Mouse (Mus musculus) CD4-positive helper T cell, adult 2 months (primary cell): ENCODE results near the gene Micall2.
"Not testable (repeated sequence)": the region's sequence is repeated elsewhere in the genome, so short reads cannot be mapped to it uniquely, and the experiment has no call there.

ENCODE experiments used
- DNase-seq: peaks from one replicate; pipeline ENCODE4 v3.0.0-alpha.2; 2012; ENCODE audit warnings: low read depth, missing footprints, low spot score

The Micall2 gene

DNA sequence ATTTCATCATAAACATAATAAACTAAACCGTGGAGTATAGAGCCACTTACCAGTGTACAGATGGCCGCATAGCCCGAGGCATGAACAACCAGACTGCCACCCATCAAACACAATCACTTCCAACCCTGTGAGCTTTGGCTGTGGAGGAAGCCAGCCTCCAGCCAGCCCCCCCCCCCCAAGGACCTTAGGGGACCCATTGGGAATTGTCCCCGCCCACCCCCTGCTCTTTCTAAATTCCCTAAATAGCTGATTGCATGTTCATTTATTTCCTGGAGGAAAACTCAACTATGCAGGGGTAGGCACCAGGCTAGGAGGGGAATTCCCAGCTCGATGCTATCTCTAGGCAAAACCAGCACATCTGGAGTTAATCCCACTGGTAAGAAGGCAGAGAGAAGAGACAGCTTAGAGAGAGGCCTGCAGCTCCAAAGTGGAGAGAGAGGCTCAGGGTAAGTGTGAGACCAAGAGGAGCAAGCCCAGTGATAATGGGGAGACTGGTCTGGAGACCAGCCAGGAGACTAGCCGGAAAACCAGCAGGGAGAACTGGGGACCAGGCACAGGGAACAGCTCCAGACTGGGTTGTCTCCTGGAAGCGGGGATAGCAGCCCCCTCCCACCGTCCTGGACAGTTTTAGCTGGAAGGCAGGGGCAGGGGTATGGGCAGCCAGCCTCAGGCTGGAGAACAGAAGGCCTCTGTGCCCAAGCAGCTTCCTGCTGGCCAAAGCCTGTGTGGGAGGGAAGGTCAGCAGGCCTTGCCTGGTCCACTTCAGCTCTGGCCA, 5.2 kb downstream of the Micall2 start:
- DNase-seq = no peak

DNA sequence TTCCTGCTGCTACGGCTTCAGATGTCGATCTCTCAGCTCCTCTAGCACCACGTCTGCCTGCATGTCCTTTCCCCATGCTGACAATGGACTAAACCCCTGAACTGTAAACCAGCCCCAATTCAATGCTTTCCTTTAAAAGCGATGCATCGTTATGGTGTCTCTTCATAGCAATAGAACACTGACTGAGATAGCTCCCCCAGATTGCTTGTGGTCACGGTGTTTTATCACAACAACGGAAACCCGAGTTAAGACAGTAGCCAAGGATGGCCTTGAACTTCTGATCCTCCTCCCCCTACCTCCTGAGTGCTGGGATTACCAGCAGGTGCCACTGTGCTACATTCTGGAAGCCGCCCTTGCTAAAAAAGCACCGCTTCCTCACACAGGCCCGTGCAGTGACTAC, 8.9 kb downstream of the Micall2 start:
- DNase-seq = no peak

DNA sequence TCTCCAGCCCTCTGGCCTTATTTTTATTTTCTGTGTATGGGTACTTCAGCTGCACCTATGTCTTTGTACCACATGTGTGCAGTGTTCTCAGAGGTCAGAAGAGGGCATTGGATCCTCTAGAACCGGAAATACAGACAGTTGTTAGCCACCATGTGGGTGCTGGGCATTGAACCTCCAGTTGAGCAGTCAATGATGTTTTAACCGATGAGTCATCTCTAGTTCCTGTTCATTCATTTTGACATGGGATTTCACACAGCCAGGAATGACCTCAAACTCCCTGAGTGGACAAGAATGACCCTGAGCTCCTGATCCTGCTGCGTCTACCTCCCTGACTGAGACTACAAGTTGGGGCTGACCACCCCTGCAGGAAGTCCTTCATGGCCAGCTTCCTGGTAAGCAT, 9.9 kb downstream of the Micall2 start:
- no peak for DNase-seq

DNA sequence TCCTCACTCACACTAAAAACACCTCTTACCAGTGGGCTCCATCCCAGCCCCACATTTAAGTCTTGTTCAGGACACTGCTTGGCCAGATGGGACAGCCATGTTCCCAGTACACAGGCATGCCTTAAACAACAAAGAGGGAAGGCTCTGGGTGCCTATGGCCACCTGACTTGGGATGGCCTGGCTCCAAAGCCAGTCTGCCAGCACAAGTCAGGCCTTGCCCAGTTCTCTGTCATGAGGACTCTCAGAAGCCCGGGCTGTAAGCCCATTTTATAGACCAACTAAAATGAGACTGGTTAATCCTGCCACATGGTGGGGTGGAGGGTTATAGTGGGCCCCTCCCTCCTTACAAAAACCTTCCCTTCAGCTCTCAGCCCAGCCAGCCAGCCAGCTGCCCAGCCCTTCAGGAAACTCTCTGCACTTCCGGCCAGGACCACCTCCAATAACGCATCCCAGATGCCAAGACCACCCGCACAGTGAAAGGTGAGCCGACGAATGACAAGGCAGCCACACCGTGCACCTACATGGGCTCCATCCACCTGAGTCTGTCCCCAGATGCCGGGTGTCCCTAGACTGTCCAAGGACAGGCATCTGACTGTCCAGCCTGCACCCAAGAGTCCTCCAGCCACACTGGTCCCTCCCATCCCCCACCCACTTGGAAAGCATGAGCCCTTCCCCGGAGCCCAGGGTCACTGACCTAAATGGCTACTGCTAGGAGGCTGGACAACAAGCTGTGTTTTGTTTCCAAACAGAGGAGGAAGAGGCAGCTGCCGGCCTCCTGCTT, 11.6 kb downstream of the Micall2 start:
- no peak for DNase-seq

DNA sequence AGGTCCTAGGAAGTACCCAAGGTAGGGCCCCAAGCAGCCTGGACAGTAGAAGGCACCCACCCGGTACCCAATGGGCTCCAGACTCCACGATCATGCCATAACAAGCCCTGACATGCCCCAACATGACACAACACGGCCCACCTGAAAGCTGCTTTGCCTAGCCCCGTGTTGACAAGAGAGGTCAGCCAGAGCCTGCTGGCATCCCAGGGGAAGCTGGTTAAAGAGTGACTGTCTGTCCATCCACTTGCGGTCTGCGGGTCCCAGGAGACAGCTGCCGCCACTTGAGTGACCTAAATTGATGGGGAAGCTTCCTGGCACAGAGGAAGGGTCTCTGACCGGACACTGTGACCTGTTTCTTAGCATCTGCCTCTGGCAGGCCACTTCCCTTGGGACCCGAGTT, 13.0 kb downstream of the Micall2 start:
- DNase-seq = no peak

DNA sequence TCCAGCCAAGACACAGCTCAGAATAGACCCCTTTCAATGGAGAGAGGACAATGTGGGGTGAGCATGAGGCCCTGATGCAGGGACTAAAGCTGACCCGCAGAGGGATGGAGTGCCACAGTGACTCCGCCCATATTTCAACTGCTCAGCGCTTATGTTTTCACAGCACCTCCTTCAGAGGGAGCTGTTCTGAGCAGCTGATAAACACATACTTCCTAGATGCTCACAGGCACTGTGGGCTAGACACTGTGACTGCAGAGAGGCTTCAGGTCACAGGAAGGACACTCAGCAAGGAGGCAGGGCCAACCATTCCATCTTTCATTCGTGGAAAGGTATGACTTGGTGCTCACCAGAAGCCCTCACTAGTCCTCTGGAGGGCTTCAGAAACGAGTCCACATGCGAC, 13.4 kb downstream of the Micall2 start:
- no peak for DNase-seq

DNA sequence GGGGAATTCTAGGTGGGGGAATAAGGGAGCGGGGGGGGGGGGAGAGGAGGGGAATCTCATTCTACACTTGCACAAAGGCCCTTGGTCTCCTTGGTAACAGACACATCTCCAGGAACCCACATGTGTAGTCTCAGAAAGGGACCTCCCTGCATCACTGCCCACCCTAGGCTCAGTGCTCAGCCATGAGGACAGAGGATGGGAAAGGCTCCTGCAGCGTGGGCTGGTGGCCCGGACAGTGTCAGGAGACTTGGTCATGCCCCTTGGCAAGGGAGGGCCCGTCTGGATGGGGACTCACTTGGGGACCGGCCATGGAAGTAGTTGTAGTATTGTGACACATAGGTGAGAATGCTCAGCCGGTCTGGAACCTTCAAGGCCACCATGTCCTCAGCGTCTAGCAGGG, 17.2 kb downstream of the Micall2 start:
- no peak for DNase-seq

DNA sequence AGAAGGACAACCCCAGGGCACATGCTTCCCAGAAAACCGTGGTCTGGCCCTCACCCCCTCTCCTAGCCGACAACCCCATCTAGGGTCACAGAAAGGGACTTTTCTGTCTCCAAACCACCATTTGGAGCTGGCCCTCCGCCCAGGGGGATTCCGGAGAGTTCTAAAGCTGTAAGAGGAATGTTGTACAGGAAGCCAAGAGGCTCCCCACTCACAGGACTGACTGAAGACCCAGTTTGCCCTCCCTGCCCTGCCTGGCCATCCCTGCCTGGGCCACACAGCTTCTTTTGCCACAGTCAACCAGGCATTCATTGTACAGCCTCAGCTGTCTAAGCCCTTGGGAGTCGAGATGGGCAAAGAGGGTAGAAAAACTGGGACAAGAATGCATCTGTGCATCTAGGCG, 17.6 kb downstream of the Micall2 start:
- DNase-seq = no peak

DNA sequence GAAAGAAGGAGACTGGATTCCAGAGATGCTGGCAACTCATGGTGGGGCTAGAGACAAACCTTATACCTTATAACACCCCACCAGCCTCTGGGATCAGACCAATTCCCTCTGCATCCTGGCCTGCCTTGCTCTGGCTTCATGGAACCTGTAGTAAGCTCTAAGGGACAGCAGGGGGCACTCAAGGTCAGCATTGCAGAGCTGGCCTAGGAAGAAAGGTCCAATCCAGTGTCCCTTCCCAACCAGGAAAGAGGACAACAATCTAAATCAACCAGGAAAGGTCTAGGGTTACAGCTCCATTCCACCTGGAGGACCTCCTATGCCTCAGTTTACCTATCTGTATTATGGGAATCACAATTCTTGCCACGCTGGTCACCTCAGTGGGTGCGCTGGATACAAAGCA, 18.4 kb downstream of the Micall2 start:
- peak; percentile 29 for DNase-seq

DNA sequence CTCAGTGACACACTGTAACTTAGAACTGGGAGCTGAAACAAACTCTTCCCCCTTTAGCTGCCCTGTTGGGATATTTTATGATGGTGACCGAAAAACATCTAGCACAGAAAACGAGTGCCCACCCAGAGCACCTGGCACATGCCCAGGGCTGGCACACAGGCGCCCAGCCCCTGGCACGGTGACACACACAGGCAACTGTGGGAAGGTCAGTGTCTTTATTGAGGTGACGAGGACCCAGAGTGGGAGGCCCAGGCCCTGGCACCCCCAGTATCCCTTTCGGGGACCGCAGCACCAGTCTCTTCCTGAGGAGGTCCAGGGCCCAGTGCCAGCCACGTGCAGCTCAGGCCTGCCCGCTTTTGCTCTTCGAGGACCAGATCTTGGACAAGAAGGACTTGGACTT, 29.6 kb downstream of the Micall2 start:
- no peak for DNase-seq

DNA sequence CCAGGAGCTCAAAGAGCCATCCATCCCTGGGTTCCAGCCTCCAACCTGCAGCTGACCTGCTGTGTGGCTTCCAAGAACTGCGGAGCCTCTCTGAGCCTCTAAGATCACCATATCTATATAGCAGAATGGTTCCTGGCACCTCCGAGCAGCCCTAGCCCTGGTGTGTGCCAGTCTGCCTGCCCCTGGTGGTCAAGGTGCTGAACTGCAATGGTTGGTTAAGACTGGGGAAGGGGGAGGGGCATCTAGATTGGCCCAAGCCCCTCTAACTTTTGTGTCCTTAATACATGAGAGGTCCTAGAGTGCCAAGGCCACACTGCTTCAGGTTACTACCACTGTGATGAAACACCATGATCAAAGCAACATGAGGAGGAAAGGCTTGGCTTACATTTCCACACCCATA, 33.2 kb downstream of the Micall2 start:
- peak; percentile 32 for DNase-seq

DNA sequence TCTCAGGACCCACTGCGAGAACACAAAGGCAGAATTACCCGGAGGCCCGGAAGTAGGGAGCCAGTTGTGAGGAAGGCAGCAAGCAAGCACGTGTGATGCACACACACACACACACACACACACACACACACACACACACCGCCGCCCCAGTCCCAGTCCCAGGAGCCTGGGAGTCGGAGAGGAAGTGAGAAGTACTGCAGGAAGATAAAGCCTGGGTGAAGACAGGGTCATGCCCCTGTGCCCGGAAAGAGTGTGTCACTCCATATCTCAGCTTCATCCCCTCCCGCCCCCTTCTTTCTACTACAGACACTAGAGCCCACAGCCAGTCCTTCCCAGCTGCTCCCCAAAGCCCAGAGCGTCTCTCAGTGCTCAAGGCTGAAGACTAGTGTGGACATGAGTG, 33.9 kb downstream of the Micall2 start:
- DNase-seq = no peak

DNA sequence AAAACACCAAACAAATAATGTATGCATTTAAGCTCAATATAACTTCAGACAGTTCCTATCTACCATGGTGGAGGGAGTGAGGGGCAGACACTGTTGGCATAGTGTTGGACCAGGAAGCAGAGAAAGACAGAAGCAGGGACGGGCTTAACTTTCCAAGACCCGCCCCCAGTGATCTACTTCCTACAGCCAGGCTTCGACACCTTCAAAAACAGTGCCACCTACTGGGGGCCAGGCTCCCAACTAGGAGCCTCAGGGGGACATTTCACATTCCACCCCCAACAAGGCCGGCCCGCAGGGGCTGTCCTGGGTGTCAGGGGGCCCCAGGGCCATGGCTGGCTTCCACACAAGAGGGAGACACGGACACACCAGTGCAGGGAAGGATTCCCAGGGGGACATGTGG, 39.2 kb downstream of the Micall2 start:
- DNase-seq = no peak

DNA sequence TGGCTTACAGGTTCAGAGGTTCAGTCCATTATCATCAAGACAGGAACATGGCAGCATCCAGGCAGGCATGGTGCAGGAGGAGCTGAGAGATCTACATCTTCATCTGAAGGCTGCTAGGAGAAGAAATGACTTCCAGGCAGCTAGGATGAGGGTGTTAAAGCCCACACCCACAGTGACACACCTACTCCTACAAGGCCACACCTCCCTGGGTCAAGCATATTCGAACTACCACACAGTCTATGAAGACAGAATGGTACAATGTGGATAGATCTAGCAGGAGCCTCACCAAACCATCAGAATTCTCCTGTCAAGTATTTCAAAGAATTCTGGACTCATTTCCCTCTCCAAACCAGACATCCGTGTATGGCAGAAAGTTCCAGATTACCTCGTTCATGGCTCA, 40.3 kb downstream of the Micall2 start:
- DNase-seq = not testable (repeated sequence)

DNA sequence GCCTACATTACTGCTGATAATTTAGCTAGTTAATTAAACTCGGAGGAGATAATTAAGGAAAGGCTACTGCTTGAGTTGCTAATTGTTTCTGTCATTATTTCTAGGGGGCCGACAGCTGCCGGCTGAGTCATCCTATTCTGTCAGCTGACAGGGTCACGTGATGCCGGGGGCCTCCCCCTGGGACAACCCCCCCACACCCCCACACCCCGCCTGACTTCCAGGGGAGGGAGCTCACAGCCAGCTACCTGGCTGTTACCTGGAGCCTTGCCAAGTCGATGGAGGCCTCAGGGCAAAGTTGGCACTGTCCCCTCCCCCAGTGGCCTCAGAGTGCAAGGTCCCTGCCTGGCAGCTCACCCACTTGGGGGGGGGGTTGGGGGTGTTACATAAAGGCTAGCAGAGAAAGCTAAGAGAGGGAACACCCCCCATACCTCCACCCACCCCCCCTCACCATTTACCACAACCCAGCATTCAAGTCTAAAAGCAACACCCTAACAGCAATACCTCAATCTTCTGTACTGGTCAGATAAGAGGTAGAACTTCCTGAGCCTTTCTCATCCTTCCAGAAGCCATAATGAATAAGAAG, 41.1 kb downstream of the Micall2 start:
- DNase-seq = no peak

DNA sequence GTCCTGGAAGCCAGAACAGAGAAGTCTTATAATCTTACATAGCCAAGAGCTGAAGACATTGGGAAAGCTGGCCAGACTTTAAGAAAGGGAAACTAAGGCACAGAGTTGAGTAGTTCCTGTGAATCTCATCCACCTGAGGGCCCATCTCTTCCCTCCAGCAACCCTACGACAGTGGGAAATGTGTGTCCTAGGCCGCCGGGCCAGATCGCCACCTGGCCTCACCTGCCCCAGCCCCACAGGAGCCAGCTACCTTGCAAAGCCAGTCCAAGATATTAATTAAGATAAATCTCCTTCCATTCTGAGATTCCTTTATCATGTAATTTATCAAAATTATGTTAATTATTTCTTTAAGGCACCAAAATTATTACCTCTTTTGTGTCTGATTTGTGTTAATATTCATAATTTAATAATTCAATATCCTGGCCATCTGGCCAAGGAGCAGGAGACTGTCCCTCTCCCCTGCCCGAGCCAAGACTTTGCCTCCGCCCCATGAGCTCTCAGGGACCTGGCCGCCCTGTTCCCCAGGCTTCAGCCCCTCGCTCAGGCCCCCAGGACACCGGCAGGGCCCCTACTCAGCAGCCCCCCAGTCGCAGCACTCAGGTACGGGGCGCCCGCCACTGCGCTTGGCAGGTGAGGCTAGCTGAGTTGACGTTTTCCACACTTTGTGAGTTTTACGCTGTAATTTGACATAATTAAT, 41.7 kb downstream of the Micall2 start:
- no peak for DNase-seq

DNA sequence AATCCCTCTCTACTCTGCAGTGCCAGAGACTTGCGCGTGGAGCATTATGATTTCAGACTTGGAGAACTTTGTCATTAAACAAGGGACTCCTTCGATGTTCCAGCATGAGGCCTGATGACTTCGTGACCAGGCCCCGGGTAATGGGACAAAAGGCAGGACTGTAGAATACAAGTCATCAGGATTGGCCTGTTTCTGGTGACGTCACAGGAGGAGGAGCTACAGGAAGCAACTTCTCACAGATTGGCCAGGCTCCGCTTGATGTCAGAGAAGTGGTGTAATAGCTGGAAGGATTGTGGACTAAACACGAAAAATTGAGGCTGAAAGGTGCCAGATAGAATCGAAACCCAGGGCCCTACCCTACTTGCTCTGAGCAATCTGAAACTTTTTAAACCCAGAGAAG, 45.3 kb downstream of the Micall2 start:
- no peak for DNase-seq

DNA sequence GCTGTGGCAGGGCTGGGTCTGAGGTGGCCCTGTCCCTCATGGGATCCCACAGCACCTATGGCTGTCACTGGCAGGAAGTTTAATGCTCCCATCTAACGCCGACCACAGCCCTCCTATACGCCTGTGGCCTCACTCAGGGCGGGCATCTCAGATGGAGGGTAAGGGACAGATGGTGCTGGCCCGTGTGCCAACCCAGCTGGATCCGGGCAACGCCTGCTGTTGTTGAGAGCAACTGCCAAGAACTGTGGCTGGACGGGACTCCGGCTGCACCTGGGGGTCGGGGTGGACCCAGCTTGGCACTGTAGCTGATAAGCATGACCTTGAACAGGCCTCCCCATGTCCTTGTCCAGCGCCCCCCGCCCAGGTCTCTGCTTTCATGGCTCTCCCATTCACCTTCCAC, 47.8 kb downstream of the Micall2 start:
- DNase-seq = no peak

DNA sequence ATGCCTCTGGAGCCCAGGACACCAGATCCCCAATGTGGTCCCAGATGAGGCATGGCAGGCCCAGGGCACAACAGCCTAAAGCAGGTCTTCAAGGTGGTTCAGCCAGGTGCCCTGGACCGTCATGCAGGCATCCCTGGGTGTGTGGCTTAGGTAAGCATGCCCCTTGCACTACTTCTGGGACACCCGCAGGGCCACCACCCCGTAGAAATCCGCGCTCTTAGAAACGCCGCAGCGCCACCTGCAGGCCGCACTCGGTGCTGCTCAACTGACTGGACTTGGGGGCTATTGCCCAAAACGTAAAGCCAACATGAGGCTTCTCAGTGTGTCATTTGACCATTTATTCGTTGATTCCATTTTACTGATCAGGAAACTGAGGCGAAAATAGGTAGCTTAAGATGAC, 48.5 kb downstream of the Micall2 start:
- DNase-seq = no peak

DNA sequence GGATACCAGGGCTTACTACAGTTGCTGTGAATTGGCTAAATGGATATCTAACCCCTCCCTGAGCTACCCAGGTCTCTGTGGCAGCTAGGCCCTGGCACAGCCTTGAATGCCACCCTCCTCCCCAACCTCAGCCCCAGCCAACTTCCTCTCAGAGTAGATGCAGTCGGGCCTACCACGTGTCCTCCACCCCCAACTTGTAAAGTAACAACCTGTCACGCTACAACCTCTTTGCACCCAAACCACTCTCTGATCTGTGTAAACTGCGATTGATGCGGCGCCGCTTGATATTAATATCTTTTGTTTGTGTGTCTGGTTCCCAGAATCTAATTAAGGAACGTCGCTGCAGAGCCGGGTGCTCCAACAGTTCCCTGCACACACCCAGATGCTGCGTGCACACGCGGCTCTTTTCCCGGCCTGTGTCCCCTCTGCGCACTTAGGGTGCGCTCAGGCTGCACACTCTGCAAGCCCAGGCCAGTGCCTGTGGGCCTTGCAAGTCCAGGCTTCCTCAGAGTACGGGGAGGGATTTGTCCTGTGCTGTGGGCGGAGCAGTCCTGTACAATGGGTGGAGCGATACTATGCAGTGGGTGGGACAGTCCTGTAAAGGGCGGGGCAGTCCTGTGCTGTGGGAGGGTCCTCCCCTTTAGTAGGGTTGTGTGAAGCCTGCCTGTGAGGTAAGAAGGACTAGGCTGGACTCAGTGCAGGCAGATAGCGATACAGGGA, 49.4 kb downstream of the Micall2 start:
- DNase-seq = peak; percentile 27

DNA sequence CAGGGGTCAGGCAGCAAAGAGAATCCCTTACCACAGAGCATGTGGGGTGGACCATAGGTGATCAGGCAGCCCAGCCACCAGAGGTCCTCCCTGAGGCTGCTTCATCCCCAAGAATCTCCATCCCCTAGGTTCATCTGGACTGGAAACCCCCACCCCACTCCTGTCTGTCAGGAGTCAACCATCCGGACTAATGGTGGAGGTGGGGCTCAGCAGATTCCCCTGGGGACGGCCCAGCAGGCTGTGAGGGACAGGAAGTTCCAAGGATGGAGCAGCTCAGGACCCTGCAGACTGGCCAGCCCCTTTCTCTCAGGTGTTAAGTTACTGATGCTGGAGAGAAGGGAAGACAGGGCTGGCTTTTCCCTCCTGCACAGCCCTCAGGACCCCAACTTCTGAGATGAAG, 52.9 kb downstream of the Micall2 start:
- DNase-seq = no peak

DNA sequence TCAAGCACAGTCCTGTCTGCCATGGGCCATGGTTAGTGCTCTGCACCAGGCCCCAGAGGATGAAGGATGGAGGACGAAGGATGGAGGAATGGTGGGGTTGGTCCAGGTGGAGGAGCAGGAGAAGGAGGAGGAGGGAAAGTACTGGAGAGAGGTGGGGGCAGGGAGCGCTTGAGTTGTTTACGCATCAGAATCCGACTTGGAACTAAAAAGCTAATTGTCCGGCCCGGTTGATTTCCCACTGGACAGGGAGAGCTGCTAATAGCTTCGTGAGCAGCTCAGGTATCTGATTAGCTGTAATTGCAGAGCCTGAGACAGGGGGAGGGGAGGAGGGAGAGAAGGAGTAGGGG, 53.5 kb downstream of the Micall2 start:
- no peak for DNase-seq
